Mouse (Mus musculus): ENCODE results near the gene Lcp1. TPM values are rescaled to one million over a fixed set of nuclear protein-coding genes. Genes with fewer than 3 reads are reported as not detected.

Lcp1 gene
- total and polyA plus RNA-seq, 3 experiments: 258 to 777 (median 373) TPM

DNA sequence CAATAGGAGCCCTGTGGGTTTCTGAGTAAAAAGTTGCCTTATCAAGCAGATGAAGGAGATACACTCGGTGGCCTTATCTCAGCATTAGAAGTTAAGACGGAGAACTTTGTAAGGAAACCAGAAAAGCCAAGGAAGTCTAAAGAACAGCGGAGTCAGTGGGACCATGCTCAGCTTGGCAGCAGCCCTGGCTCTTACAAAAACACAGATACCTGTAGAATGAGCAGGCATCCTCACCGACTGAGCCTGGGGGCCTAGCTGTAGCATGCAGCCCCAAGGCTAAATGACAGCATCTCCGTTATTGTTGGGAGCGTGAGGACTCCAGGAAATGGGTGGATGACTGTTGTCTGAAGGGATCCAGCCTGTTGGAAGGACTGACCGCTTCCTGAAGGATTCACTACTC lies 44.9 kb downstream of the Lcp1 start:
- peak overlapping the region in 1 of 3 experiments; percentile 72 for H3K4me3 ChIP-seq (replicated peaks in 1 of 3; ENCODE audit: low read depth in 2 of 3, low read length in 2 of 3, poor library complexity in 1 of 3)
- H3K4me2 ChIP-seq (ENCODE audit: insufficient read depth, low read depth, poor library complexity, severe bottlenecking): peak overlapping the region; percentile 5; the same call in 1 of the 2 replicates
- H3K79me2 ChIP-seq (replicated peaks; ENCODE audit: control insufficient read depth, extremely low read depth, insufficient read depth, poor library complexity, severe bottlenecking): peaks cover 18% of the 10 kb centered on the region
- no peaks in the 10 kb centered on the region for H3K27me3 ChIP-seq (replicated peaks)
- in situ Hi-C loops (cut with MboI; ENCODE audit: low pct_ligation_motif_present, low pct_unique_long_range_greater_than_20kb, low sequenced_read_pairs) (loop anchor here (5.0 kb wide), 1 partner anchor 103 kb away; no protein-coding TSS in a partner anchor), dilution Hi-C loops (cut with MboI; ENCODE audit: extremely low pct_ligation_motif_present, extremely low pct_unique_long_range_greater_than_20kb, low sequenced_read_pairs) (no loop called here)
- H3K9ac ChIP-seq (ENCODE audit: insufficient read depth, low read depth): peak overlapping the region; percentile 96; the same call in 1 of the 2 replicates
- H3K36me3 ChIP-seq (replicated peaks in 1 of 2; ENCODE audit: control insufficient read depth in 1 of 2, insufficient read depth in 1 of 2, low read length in 1 of 2): peaks cover 0 to 3% of the 10 kb centered on the region in 2 experiments
- H3K27ac ChIP-seq (ENCODE audit: insufficient read depth, low read depth): peak overlapping the region; percentile 21; the same call in 1 of the 2 replicates
- no peak for DNase-seq (ENCODE audit: extremely low read depth)
- H3K4me1 ChIP-seq (ENCODE audit: control insufficient read depth in 1 of 2, insufficient read depth in 2 of 2): peaks cover 5 to 37% of the 10 kb centered on the region in 2 experiments; a peak in 3 of 4 replicates
- no peaks in the 10 kb centered on the region for H3K9me3 ChIP-seq (replicated peaks; ENCODE audit: low read length)
- TF ChIP-seq NRF1 (IDR thresholded peaks at IDR 0.05; ENCODE audit: low read depth, low read length) (no peak), HCFC1 (IDR thresholded peaks at IDR 0.05; ENCODE audit: low read depth, low read length) (no peak), USF1 (IDR thresholded peaks at IDR 0.05; ENCODE audit: low read depth, low read length) (no peak), JUND (conservative IDR thresholded peaks at IDR 0.05; ENCODE audit: low read depth, low read length) (no peak), MXI1 (IDR thresholded peaks at IDR 0.05; ENCODE audit: low read depth, low read length) (no peak), KAT2A (IDR thresholded peaks at IDR 0.05; ENCODE audit: insufficient replicate concordance, low read length) (no peak), PAX5 (IDR thresholded peaks at IDR 0.05; ENCODE audit: low read length) (no peak), GABPA (IDR thresholded peaks at IDR 0.05; ENCODE audit: insufficient replicate concordance, low read depth, low read length) (no peak), RCOR1 (conservative IDR thresholded peaks at IDR 0.05; ENCODE audit: low read depth, low read length) (no peak), POLR2A (IDR thresholded peaks at IDR 0.05; ENCODE audit: low read depth, low read length) (no peak), CTCF (conservative IDR thresholded peaks at IDR 0.05 in 1 of 2, IDR thresholded peaks at IDR 0.05 in 1 of 2; ENCODE audit: low read depth in 2 of 2, low read length in 2 of 2) (no peak), NELFE (IDR thresholded peaks at IDR 0.05; ENCODE audit: low read depth, low read length) (no peak), CHD2 (IDR thresholded peaks at IDR 0.05; ENCODE audit: low read length) (no peak), POLR2AphosphoS2 (IDR thresholded peaks at IDR 0.05; ENCODE audit: low read depth, low read length) (no peak), MEF2A (IDR thresholded peaks at IDR 0.05; ENCODE audit: borderline replicate concordance, low read depth, low read length) (no peak), SIN3A (IDR thresholded peaks at IDR 0.05; ENCODE audit: low read length) (no peak), EP300 (IDR thresholded peaks at IDR 0.05; ENCODE audit: low read length) (no peak)

DNA sequence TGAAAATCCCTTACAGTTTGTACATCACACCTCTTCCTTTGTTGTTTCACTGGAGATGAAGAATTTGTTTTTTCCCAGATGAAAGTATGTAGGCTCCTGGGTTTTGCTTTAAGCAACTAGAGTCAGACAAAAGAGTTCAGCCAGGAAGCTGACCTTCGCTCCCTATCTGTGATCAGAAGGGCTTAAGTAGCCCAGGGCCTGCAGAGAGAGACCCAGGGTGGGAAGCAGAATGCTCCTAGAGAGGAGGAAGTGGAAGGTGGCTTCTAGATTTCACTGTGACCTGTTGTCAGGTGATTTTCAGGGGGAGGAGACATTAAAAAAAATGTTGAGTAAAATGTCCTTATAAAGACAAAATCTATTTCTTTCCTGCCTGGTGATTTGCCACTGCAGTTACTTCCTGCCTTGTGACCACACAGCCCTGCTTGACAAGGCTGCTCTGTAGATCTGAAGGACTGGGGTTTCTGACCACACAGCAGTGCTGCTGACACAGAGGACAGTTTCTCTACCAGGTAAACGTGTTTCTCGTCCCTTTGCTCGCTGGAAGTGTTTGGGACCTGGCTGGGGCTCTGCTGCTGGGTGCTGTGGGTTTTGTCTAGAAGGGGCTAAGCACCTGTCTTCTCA lies 45.6 kb downstream of the Lcp1 start:
- peak overlapping the region; percentile 72 to 79 (median 75) for H3K4me3 ChIP-seq (replicated peaks in 1 of 3; ENCODE audit: low read depth in 2 of 3, low read length in 2 of 3, poor library complexity in 1 of 3)
- H3K9me3 ChIP-seq (replicated peaks; ENCODE audit: low read length): no peaks in the 10 kb centered on the region
- peaks cover 26% of the 10 kb centered on the region for H3K79me2 ChIP-seq (replicated peaks; ENCODE audit: control insufficient read depth, extremely low read depth, insufficient read depth, poor library complexity, severe bottlenecking)
- no peaks in the 10 kb centered on the region for H3K27me3 ChIP-seq (replicated peaks)
- H3K27ac ChIP-seq (ENCODE audit: insufficient read depth, low read depth): peak overlapping the region; percentile 88
- in situ Hi-C loops (cut with MboI; ENCODE audit: low pct_ligation_motif_present, low pct_unique_long_range_greater_than_20kb, low sequenced_read_pairs) (loop anchor here (5.0 kb wide), 1 partner anchor 104 kb away; no protein-coding TSS in a partner anchor), dilution Hi-C loops (cut with MboI; ENCODE audit: extremely low pct_ligation_motif_present, extremely low pct_unique_long_range_greater_than_20kb, low sequenced_read_pairs) (no loop called here)
- DNase-seq (ENCODE audit: extremely low read depth): peak; percentile 86
- H3K36me3 ChIP-seq (replicated peaks in 1 of 2; ENCODE audit: control insufficient read depth in 1 of 2, insufficient read depth in 1 of 2, low read length in 1 of 2): peaks cover 0 to 3% of the 10 kb centered on the region in 2 experiments
- H3K4me1 ChIP-seq (ENCODE audit: control insufficient read depth in 1 of 2, insufficient read depth in 2 of 2): peaks cover 7 to 38% of the 10 kb centered on the region in 2 experiments; a peak in 3 of 4 replicates
- H3K9ac ChIP-seq (ENCODE audit: insufficient read depth, low read depth): peak overlapping the region; percentile 96
- H3K4me2 ChIP-seq (ENCODE audit: insufficient read depth, low read depth, poor library complexity, severe bottlenecking): peak overlapping the region; percentile 91
- peak; percentile 87 for TF ChIP-seq ELF1 (IDR thresholded peaks at IDR 0.05; ENCODE audit: low read depth, low read length)
- TF ChIP-seq ETS1 (conservative IDR thresholded peaks at IDR 0.05; ENCODE audit: low read depth, low read length): peak; percentile 31
- no peak; the same call in 1 of the 2 replicates for TF ChIP-seq MAX (IDR thresholded peaks at IDR 0.05; ENCODE audit: low read length)
- TF ChIP-seq UBTF (IDR thresholded peaks at IDR 0.05; ENCODE audit: low read depth, low read length): no peak
- peak; percentile 63 for TF ChIP-seq ZMIZ1 (IDR thresholded peaks at IDR 0.05; ENCODE audit: low read depth, low read length)
- TF ChIP-seq KAT2A (IDR thresholded peaks at IDR 0.05; ENCODE audit: insufficient replicate concordance, low read length): 0 out of 2 replicates have a peak, but pooled peaks have one; percentile 51
- TF ChIP-seq USF2 (conservative IDR thresholded peaks at IDR 0.05; ENCODE audit: low read depth, low read length): peak; percentile 22; the same call in 1 of the 2 replicates
- TF ChIP-seq TBP (conservative IDR thresholded peaks at IDR 0.05; ENCODE audit: low read depth, low read length): peak; percentile 95
- TF ChIP-seq MEF2A (IDR thresholded peaks at IDR 0.05; ENCODE audit: borderline replicate concordance, low read depth, low read length): 0 out of 2 replicates have a peak, but pooled peaks have one; percentile 25
- TF ChIP-seq E2F4 (IDR thresholded peaks at IDR 0.05; ENCODE audit: insufficient replicate concordance, low read depth, low read length): 0 out of 2 replicates have a peak, but pooled peaks have one; percentile 32
- peak; percentile 54; the same call in 1 of the 2 replicates for TF ChIP-seq SIN3A (IDR thresholded peaks at IDR 0.05; ENCODE audit: low read length)
- no peak for TF ChIP-seq ZKSCAN1 (IDR thresholded peaks at IDR 0.05; ENCODE audit: borderline replicate concordance, low read depth, low read length)
- no peak for TF ChIP-seq SMC3 (IDR thresholded peaks at IDR 0.05; ENCODE audit: low read depth, low read length)
- TF ChIP-seq POLR2AphosphoS2 (IDR thresholded peaks at IDR 0.05; ENCODE audit: low read depth, low read length): peak; percentile 75
- no peak for TF ChIP-seq CHD1 (IDR thresholded peaks at IDR 0.05; ENCODE audit: low read depth, low read length)
- TF ChIP-seq JUND (conservative IDR thresholded peaks at IDR 0.05; ENCODE audit: low read depth, low read length): 0 out of 2 replicates have a peak, but pooled peaks have one; percentile 28
- TF ChIP-seq HCFC1 (IDR thresholded peaks at IDR 0.05; ENCODE audit: low read depth, low read length): peak; percentile 35; the same call in 1 of the 2 replicates
- peak; percentile 56 for TF ChIP-seq USF1 (IDR thresholded peaks at IDR 0.05; ENCODE audit: low read depth, low read length)
- TF ChIP-seq ZNF384 (IDR thresholded peaks at IDR 0.05; ENCODE audit: low read depth, low read length): peak; percentile 90
- peak; percentile 14; the same call in 1 of the 2 replicates for TF ChIP-seq MAFK (IDR thresholded peaks at IDR 0.05; ENCODE audit: insufficient replicate concordance, low read length)
